Mouse (Mus musculus) MN1 (cell line): Measurements from ENCODE around the gene Pcp2.
"Not testable (repeated sequence)": the region's sequence is repeated elsewhere in the genome, so short reads cannot be mapped to it uniquely, and the experiment has no call there.

Experiments
- DNase-seq: peaks from one replicate; pipeline ENCODE4 v3.0.0-alpha.2; 2016; ENCODE audit warnings: low spot score

The Pcp2 gene

DNA sequence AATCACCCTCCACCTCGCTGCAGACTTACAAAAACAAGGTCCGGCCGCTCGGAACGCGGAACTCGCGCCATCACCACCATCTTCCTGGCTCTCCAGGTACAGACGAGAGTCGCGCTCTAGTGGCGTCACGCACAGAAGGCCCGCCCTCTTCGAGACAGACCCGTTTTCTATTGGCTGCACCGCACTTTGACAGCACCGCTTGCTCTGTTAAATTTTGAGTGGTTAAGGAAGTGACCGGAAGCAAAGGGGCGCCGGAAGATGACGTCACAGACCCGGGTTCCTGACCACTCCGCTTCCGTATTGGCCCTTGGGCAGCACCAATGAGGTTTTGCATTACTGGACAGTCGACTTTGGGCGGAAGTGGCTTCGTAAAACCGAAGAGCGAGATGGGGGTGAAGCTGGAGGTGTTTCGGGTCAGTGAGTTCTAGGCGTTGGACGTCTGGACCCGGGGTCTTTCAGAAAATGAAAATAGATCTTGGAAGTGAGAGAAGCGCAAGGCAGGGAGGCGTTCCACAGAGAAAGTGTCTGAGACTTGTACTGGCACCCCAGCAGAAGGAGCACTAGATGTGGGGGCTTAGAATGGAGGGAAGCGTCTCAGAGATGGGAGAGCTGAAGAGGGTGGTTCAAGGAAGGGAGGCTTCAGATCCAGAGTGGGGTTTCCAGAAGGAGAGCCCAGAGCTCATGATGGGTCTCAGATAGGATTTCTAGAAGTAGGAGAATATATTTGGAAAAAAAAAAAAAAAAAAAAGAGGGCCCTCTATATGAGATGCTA lies 4.0 kb downstream of the Pcp2 start, which contains the start of the genes Xab2 and Pet100:
TSS of gene Xab2 (minus strand) at position 118 of the 772 bp plus-strand sequence.
TSS of gene Pet100 (plus strand) at position 350 of the 772 bp plus-strand sequence.
- DNase-seq: peak; percentile 100

DNA sequence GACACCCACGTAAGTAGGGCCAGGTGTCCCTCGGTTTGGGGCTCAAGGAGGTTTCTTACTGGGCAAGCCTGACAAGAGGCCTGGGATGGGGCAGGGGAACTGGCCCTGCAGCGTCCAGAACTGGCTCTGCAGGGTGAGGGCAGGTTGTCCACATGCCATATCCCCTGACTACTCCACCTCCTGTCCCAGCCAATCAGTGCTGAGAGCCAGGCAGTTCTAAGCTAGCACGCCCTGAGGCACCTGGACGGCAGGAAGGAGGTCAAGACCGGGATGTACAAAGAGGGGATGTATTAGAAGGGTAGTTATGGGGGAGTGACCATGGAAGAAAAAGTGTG lies 15.6 kb downstream of the Pcp2 start:
- DNase-seq: no peak

DNA sequence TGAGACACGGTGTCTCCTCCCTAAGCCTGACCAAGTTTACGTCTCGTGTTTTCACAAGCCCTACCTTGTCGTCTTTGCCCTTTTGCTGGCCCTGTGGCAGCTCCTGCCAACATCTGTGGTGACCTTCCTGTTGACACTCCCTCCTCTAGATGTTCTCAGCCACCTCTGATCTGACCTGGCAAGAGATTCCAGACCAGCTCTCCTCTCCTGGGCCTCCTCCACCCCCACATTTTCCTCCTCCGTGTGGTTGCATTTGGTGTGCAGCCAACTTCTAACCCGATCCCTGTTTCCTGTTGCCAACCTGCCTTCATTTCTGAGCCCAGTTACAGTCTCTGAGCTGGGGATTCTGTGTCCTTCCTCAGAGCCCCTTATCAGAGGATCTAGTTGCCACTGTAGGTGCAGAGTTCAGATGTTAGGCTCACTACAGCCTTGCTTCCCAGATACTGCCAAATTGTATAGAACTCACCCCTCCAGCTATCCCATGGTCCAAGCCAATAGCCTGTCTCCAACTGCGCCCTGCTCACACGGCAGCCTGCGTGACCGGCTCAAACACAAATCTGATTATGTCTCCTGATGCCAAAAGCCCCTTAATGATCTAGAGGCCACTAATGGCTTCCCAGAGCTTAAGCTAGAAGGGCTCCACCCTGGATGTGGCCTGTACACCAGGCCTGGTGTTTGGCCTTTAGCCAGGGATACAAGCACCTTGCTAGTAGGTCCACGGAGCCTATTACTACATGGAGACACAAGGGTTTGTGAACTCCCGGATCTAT lies 16.1 kb downstream of the Pcp2 start:
- DNase-seq: peak; percentile 93

DNA sequence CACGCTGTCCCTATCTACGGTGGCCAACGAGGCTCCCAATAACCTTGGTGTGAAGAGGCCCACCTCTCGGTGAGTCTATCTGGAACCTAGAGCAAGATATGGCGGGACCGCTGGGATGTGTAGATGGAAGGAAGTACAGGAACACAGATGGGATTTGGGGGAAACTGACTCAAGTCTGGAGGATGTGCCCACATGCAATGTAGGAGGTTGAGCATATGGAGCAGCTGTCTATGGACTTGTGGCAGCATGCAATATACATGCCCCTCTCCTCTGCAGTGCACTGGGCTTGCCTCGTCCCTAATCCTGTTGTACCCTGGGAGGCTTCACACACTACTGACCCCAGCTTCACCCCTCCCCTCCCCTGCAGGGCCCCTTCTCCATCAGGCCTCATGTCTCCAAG lies 17.5 kb downstream of the Pcp2 start:
- DNase-seq: no peak

DNA sequence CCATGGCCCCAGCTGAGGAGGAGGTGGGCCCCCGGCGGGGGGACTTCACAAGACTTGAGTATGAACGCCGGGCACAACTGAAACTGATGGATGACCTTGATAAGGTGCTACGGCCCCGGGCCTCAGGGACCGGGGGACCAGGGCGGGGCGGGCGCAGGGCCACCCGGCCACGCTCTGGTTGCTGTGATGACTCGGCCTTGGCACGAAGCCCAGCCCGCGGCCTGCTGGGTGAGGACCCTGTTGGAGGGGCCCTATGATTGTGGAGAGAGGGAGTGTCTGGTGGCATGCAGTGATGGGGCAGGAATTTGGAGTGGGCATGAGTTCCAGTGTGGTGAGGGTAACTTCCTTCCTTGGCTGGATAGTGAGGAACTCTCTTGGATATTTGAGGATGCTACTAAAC lies 18.8 kb downstream of the Pcp2 start:
- DNase-seq: peak; percentile 87

DNA sequence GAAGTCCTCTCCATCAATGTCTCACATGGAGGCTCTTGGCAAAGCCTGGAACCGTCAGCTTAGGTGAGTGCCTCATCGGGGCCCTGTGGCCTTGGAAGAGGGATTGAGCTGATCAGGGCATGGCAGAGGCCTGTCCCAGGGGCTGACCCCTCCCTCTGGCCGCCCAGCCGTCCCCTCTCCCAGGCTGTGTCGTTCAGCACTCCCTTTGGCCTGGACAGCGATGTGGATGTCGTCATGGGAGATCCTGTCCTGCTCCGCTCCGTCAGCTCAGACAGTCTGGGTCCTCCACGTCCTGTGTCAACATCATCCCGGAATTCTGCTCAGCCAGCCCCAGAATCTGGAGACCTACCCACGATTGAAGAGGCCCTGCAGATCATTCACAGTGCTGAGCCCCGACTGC lies 21.9 kb downstream of the Pcp2 start:
- DNase-seq: no peak

DNA sequence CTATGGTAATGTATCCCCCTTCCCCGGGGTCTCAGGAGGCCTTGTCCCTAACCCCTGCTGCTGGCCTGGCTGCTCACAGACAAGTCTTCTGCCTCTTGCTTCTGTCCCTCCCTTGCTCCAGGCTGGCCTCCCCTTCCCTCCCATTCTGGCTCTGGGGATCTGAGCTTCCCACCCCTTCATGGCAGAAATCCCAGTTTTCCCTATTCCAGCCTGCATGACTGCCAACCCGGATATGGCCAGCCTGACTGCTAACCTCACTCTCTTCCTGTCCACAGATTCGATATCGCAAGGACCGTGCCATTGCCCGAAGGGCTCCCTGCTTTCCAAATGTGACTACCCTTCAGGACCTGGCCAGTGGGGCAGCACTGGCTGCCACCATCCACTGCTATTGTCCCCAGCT lies 24.9 kb downstream of the Pcp2 start:
- DNase-seq: peak; percentile 81

DNA sequence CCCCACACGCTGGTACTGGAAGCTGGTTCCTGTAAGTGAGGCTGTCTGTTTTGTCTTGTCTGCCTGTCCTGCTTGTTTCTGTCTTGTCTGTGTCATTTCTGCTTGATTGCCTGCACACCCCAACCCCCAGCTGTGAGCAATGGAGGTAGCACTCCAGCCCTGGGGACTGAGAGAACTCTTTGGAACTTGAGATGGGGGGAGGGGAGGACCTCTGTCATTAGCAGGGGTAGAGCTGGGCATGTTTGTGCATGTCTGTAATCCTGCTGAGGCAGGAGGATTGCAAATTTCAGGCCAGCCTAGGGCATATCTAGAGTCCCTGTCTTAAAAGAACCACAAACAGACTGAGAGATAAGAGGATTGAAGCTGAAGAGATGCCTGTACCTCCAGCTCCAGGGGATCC lies 26.1 kb downstream of the Pcp2 start:
- DNase-seq: no peak

DNA sequence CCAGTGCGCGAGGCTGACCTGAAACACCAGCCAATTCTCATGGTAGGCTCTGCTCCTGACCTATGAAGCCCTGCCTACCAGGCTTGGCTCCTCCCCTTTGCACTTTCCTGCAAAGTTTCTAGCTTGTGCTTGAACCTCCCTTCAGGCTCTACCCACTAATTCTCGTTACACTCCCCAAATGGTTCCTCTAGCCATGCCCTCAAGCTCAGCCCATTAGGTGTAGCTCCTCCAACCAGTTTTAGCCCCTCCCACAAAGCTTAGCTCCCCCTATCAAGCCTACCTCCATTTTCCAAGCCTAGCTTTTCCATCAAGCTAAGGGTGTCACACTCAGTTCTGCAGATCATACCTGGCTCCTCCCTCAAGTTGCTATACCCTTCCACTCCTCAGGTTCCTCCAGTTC lies 27.3 kb downstream of the Pcp2 start:
- DNase-seq: no peak

DNA sequence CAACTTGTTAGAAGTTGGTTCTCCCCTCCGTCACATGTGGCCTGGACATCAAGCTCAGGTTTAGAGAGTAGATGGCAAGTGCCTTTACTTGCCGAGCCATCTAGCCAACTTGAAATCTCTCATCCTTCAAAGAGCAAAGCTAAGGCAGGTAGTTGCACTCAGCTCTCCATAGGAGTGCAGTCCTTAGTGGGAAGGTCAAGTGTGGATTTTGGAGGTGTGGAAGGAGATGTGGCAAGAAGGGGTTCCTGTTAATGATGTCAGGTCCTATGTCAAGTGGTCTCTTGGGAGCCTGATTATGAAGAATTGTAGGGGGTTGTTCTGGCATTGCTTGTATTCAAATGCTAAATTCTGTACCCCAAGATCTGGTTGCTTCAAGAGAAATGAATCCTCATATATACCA lies 30.9 kb downstream of the Pcp2 start:
- no peak for DNase-seq

DNA sequence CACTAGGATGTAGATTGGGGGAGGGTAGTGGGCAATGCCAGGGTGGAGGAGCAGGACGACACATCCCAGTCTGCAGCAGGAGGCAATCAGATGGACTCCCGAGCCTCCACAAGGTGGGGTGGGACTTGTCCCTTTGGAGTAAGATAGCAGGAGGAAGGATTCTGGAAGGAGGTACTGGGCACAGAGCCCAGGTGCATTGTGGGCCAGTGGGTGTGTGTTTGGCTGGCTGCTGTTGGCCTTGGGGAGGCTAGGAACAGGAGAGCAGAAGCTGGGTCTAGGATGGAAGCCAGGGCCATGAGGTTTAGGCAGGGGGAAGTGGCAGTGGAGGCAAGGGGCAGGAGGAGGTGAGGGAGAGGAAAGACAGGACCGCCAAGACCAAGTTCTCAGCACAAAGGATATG lies 31.9 kb downstream of the Pcp2 start:
- DNase-seq: peak; percentile 51

DNA sequence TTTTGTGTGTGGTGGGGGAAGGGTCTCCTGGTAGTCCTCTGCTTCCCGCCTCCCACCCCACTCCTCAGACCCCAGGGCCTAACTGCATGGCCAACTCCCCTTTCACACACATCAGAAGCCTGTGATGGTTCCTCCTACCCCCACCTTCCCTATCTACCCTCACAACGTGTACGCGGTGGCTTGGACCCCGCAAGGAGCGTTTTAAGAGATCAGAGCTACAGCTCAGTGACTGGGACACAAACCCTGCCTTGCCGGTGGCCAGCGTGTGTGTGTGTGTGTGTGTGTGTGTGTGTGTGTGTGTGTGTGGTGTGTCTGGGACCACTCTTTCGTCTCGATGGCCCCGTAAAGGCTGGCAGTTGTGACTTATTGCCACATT lies 37.1 kb downstream of the Pcp2 start:
- peak; percentile 51 for DNase-seq

DNA sequence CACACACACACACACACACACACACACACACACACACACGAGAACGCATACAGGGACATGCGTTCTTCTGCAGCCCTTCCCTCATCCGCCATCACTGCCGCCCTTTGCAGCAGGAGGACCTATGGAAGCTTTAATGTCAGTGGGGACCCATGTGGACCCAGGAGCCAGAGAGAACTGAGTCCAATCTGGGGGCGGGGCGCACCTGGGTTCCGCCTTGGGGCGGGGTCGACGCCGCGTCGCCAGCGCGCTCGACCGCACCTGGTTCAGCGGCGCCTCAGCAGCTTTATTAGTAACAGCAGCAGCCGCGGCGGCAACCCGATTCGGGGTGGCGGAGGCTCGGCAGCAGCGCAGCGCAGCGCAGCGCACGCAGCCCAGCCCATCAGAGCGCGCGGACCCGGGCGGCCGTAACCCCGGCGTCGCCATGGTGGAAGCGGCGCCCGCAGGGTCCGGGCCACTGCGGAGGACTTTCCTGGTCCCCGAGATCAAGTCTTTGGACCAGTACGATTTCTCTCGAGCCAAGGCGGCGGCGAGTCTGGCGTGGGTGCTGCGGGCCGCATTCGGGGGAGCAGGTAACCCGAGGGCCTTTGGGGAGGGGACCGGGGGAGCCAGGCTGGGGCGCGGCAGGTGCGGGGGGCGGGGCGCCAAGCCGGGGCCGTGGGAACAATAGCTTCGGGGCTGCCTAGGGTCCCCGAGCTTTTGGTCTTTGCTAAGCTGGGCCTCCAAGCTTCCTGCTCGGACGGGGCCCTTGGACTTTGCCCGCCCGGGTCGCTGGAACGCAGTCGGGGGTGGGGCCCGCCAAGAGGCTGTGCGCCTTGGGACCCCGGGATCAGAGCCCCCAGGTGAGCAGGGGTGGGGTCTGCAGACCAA lies 37.7 kb downstream of the Pcp2 start:
- peak; percentile 90 for DNase-seq

DNA sequence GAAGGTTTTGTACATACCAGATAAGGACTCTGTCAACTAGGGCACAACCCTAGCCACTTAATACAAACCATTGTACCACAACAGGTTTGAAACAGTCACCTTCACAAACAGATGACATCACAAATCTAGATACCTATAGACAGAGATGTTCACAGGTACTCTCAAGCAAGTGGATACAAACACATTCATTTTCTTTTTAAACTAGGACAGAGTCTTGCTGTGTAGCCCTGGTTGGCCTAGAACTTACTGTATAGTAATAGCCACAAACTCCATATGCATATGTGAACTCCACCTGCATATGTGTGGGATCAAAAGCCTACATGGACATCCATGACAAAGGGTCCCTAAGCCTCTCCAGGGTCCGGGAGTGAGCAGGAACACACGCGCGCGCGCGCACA lies 38.4 kb downstream of the Pcp2 start, which contains the start of gene Camsap3:
TSS of gene Camsap3 (plus strand) at position 301 of the 398 bp plus-strand sequence.
- no peak for DNase-seq

DNA sequence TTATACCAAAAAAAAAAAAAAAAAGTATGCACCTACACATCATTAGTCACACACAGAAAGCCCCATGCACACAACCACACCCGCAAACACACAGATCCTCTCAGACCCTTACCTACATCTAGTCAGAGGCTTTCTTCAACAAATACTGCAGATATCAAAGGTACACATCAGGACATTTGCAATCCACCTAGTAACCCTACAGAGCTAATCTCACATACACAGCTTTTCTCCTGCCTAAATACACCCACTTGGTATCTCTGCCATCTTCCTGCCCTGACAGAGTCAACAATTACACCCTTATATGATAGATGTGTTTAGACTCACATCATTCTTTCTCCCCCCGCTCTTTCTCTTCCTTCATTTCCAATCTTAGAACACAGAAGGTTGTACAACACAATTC lies 38.9 kb downstream of the Pcp2 start:
- no peak for DNase-seq

DNA sequence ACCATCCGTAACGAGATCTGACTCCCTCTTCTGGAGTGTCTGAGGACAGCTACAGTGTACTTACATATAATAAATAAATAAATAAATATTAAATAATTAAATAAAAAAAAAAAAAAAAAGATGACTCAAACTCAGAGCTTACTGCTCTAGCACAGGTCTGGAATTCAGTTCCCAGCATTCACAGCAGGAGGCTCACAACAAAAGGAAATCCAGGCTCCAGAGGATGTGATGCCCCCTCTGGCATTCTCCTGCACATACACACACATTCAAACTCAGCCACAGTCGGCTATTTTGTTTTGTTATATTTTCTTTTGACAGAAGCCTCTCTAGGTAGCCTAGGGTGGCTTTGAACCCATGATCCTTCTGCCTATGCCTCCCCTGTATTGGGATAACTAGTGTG lies 43.4 kb downstream of the Pcp2 start:
- not testable (repeated sequence) for DNase-seq

DNA sequence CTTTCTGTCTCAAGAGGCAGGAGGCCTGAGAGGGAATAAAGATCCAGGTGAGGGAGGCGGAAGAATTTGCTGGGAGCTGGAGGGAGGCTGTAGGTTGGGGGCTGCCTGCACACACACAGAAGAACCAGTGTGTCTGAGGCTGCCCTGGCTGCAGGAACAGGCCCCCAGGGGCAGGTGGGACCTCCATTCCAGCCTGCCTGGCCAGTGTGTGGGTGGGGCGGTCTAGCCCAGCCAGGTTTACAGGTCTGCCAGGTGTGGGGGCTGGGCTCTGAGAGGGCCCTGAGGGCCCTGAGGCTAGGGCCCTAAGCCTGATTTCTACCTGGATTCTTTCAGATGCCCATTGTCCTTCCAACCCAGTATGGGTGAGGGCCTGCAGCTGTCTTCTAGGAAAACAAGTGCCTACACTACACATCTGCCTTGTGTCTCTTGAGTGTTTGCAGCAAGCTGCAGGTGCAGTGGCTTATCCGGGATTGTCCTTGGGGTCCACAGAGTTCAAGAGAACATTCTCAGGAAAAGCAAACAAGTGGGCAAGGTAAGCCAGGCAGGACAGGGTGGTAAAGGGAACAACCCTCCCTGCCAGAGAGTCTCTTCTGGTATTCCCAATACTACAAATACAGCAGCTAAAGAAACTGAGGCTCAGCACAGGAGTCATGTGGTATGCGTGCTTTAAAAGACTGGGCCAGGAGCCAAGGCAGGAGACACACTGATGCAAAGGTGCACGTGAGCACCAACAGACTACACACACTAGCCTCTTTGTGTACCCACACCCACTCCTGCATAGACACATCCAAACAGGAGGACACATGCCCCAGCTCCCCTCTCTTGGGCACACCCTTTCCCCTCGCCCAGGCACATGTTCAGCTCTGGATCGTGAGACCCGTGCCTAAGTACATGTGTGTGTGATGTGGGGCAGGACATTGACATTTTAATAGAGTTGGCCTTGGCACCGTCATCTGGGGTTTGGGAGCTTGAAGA lies 45.7 kb downstream of the Pcp2 start:
- no peak for DNase-seq

DNA sequence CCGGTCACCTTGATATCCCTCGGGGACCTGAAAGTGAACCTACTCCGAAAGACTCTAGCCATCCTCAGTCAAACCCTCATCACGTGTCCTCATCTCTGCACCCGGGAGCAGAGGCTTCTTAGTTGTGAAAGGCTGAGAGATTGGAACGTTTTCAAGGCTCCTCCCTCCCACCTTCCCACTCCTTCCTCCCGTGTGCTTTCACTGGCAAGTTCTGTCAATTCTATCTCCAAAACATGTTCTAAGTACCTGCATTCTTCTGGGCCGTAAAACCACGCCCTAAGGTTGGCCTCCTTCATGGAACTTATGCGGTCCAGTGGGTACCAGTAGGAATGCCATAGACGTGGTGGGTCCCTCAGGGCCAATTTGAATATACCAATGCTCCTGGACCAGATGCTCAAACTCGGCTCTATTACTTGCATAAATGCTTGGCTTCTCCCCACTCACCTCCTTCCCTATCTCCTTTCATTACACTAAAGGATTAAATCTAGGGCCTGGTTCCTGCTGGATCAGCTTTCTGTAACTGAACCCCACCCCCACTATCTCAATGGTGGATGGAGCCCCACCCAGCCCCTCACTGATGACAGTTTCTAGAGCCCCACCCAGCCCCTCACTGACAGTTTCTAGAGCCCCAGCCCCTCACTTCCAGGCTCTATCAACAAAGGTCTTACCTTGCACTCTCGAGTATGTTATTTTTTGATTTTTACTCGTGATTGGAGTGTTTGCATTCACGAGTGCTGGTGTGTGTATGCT lies 49.0 kb downstream of the Pcp2 start:
- no peak for DNase-seq

DNA sequence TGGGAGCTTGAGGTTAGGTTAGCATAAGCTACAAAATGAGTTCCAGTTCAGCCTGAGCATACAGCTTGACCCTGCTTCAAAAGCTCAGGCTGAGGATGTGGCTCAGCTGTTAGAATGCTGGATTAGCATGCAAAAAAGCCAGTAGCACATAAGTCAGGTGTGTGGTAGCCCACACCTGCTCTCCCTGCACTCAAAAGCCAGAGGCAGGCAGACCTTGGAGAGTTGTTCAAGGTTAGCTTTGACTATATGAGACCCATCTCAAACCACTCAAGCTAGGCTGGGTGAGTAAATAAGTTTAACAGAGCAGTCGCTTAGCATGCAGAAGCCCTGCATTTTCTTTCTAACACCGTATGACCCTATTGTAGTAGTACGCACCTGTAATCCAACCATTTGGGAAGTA lies 50.8 kb downstream of the Pcp2 start:
- no peak for DNase-seq
